ENCODE assay signal across 8 mouse cellular contexts in genomic region chr15:79747998-79748397, GRCm38 (mm10). TPM values are rescaled to one million over a fixed set of nuclear protein-coding genes. Genes with fewer than 3 reads are reported as not detected.
DNase-seq lines count a peak whose midpoint lies in the region; ATAC-seq and TF ChIP-seq lines count a peak whose summit lies in the region.

No protein-coding gene starts in this region.

- TF ChIP-seq CTCF in kidney, postnatal 0 days (IDR thresholded peaks at IDR 0.05; ENCODE audit: low read depth) = peak; percentile 69
- TF ChIP-seq CTCF in G1E (IDR thresholded peaks at IDR 0.05; ENCODE audit: low read depth, low read length) = peak; percentile 54

- ATAC-seq in kidney, postnatal 0 days (replicated peaks; ENCODE audit: low FRiP score, low read depth) = no peak; the same call in 1 of the 2 replicates
- no peak for ATAC-seq in kidney, embryonic 14.5 days (ENCODE audit: low FRiP score, low TSS enrichment)
- no peak for ATAC-seq in G1E (ENCODE audit: extremely low read depth, insufficient number of reproducible peaks, low FRiP score, poor library complexity, severe bottlenecking)
- no peak for ATAC-seq in embryonic facial prominence, embryonic 11.5 days (replicated peaks; ENCODE audit: insufficient number of reproducible peaks, low FRiP score, low TSS enrichment, low read depth)

- H3K36me3 ChIP-seq in kidney, postnatal 0 days (ENCODE audit: insufficient read depth, low read length) = no peaks in the 10 kb centered on the region
- H3K36me3 ChIP-seq in kidney, embryonic 14.5 days (ENCODE audit: control insufficient read depth, insufficient read depth, low read length) = no peaks in the 10 kb centered on the region
- no peaks in the 10 kb centered on the region for H3K36me3 ChIP-seq in G1E (replicated peaks)
- no peaks in the 10 kb centered on the region for H3K36me3 ChIP-seq in embryonic facial prominence, embryonic 11.5 days (replicated peaks; ENCODE audit: control insufficient read depth, insufficient read depth, low read depth, low read length)

- H3K4me2 ChIP-seq in kidney, postnatal 0 days (ENCODE audit: low read length) = no peak overlapping the region
- no peak overlapping the region for H3K4me2 ChIP-seq in kidney, embryonic 14.5 days (replicated peaks; ENCODE audit: low read depth, low read length)
- H3K4me2 ChIP-seq in embryonic facial prominence, embryonic 11.5 days (ENCODE audit: low read depth, low read length) = no peak overlapping the region

- no peak overlapping the region for H3K27ac ChIP-seq in kidney, postnatal 0 days
- no peak overlapping the region for H3K27ac ChIP-seq in kidney, embryonic 14.5 days (ENCODE audit: low read depth, low read length)
- H3K27ac ChIP-seq in embryonic facial prominence, embryonic 11.5 days (replicated peaks; ENCODE audit: low read depth, low read length) = no peak overlapping the region

- no peaks in the 10 kb centered on the region for H3K9me3 ChIP-seq in kidney, postnatal 0 days (replicated peaks; ENCODE audit: low read length)
- H3K9me3 ChIP-seq in kidney, embryonic 14.5 days (ENCODE audit: control insufficient read depth, low read length) = no peaks in the 10 kb centered on the region
- no peaks in the 10 kb centered on the region for H3K9me3 ChIP-seq in G1E (replicated peaks)
- no peaks in the 10 kb centered on the region for H3K9me3 ChIP-seq in embryonic facial prominence, embryonic 11.5 days (replicated peaks; ENCODE audit: control insufficient read depth, low read length)

- H3K4me1 ChIP-seq in kidney, postnatal 0 days (replicated peaks; ENCODE audit: insufficient read depth, low read length) = no peaks in the 10 kb centered on the region
- H3K4me1 ChIP-seq in kidney, embryonic 14.5 days (ENCODE audit: control insufficient read depth, insufficient read depth, low read length) = 0 out of 2 replicates have a peak, but pooled peaks cover 3% of the 10 kb centered on the region
- peaks cover 9% of the 10 kb centered on the region for H3K4me1 ChIP-seq in G1E (ENCODE audit: insufficient read depth, low read depth, low read length)
- H3K4me1 ChIP-seq in embryonic facial prominence, embryonic 11.5 days (ENCODE audit: control insufficient read depth, insufficient read depth, low read length) = no peaks in the 10 kb centered on the region

- intact Hi-C loops in gastrocnemius, postnatal 14 days (cut with DNase I; ENCODE audit: low total_unique reads) = no loop called here

- 71% methylated on average over 11 of the region's 11 CpGs for WGBS in kidney, postnatal 0 days
- 62% methylated on average over 11 of the region's 11 CpGs for WGBS in kidney, embryonic 14.5 days
- 50% methylated on average over 11 of the region's 11 CpGs for WGBS in embryonic facial prominence, embryonic 11.5 days

- H3K27me3 ChIP-seq in kidney, postnatal 0 days (ENCODE audit: insufficient read depth, low read length) = no peaks in the 10 kb centered on the region
- no peaks in the 10 kb centered on the region for H3K27me3 ChIP-seq in kidney, embryonic 14.5 days (ENCODE audit: control insufficient read depth, insufficient read depth, low read length)
- peaks cover 41% of the 10 kb centered on the region for H3K27me3 ChIP-seq in G1E (ENCODE audit: insufficient read depth, low read length)
- H3K27me3 ChIP-seq in embryonic facial prominence, embryonic 11.5 days (ENCODE audit: control insufficient read depth, insufficient read depth, low read length) = no peaks in the 10 kb centered on the region

- H3K9ac ChIP-seq in kidney, postnatal 0 days (ENCODE audit: low read depth, low read length) = no peak overlapping the region
- no peak overlapping the region for H3K9ac ChIP-seq in kidney, embryonic 14.5 days (ENCODE audit: low read depth, low read length)
- H3K9ac ChIP-seq in embryonic facial prominence, embryonic 11.5 days (replicated peaks; ENCODE audit: low read length) = no peak overlapping the region

- DNase-seq in kidney, postnatal 0 days (ENCODE audit: low spot score) = peak; percentile 50
- DNase-seq in G1E (ENCODE audit: low spot score) = no peak
- peak; percentile 58 for DNase-seq in embryonic facial prominence, embryonic 11.5 days (ENCODE audit: low spot score)
- DNase-seq in mesoderm, embryonic 11.5 days (ENCODE audit: low read depth, low spot score) = peak; percentile 61
- no peak for DNase-seq in layer of hippocampus, postnatal 36 days
- DNase-seq in layer of hippocampus, adult 11-12 months (ENCODE audit: low spot score) = no peak
- no peak for DNase-seq in gastrocnemius, postnatal 14 days

- no peak overlapping the region for H3K4me3 ChIP-seq in kidney, postnatal 0 days (replicated peaks; ENCODE audit: low read depth, low read length)
- no peak overlapping the region for H3K4me3 ChIP-seq in kidney, embryonic 14.5 days (ENCODE audit: low read length)
- H3K4me3 ChIP-seq in G1E (ENCODE audit: low read depth, low read length) = no peak overlapping the region
- no peak overlapping the region for H3K4me3 ChIP-seq in embryonic facial prominence, embryonic 11.5 days (ENCODE audit: low read depth, low read length)

RNA-seq across cellular contexts. Expression of gene Sun2, which starts 5.7 kb away (rescaled TPM):
- 3.5 and 4.0 TPM in 2 replicates for polyA plus RNA-seq in kidney, postnatal 0 days (2015; fragmentation: Nextera tagmentation; extraction: Ambion mirVana)
- polyA plus RNA-seq in kidney, embryonic 14.5 days (2014; fragmentation: Nextera tagmentation; extraction: Ambion mirVana) = 5.1 and 6.9 TPM in 2 replicates
- total RNA-seq in G1E (2014; fragmentation: Nextera tagmentation) (16.2 and 33.3 TPM in 2 replicates), G1E (2017) (24.2 and 24.4 TPM in 2 replicates)
- 30.1 and 32.3 TPM in 2 replicates for polyA plus RNA-seq in G1E (2012)
- polyA plus RNA-seq in embryonic facial prominence, embryonic 11.5 days (2014; fragmentation: Nextera tagmentation; extraction: Ambion mirVana) = 3.1 and 4.4 TPM in 2 replicates
- 10 to 100 TPM; 25.3 to 31.9 TPM for total RNA-seq in layer of hippocampus, postnatal 36 days (2021)
- 10 to 100 TPM; 62.3 to 81.4 TPM for total RNA-seq in gastrocnemius, postnatal 14 days (2021)

RNA-seq across cellular contexts. Expression of gene Dnal4, which starts 29.7 kb away (rescaled TPM):
- 59.3 and 61.8 TPM in 2 replicates for polyA plus RNA-seq in kidney, postnatal 0 days (2015; fragmentation: Nextera tagmentation; extraction: Ambion mirVana)
- 60.1 and 61.6 TPM in 2 replicates for polyA plus RNA-seq in kidney, embryonic 14.5 days (2014; fragmentation: Nextera tagmentation; extraction: Ambion mirVana)
- 15.2 and 19.5 TPM in 2 replicates for total RNA-seq in G1E (2014; fragmentation: Nextera tagmentation)
- total RNA-seq in G1E (2017) = 13.1 and 13.9 TPM in 2 replicates
- 25.7 and 29.7 TPM in 2 replicates for polyA plus RNA-seq in G1E (2012)
- polyA plus RNA-seq in embryonic facial prominence, embryonic 11.5 days (2014; fragmentation: Nextera tagmentation; extraction: Ambion mirVana) = 61.6 and 64.2 TPM in 2 replicates
- total RNA-seq in layer of hippocampus, postnatal 36 days (2021) = 10 to 100 TPM; 52.4 to 53.3 TPM
- total RNA-seq in gastrocnemius, postnatal 14 days (2021) = 1 to 10 TPM; 7.4 to 7.6 TPM

RNA-seq across cellular contexts. Expression of gene Nptxr, which starts 56.6 kb away (rescaled TPM):
- polyA plus RNA-seq in kidney, postnatal 0 days (2015; fragmentation: Nextera tagmentation; extraction: Ambion mirVana) = 1.1 and 1.4 TPM in 2 replicates
- polyA plus RNA-seq in kidney, embryonic 14.5 days (2014; fragmentation: Nextera tagmentation; extraction: Ambion mirVana) = 0.50 and 1.8 TPM in 2 replicates
- total RNA-seq in G1E (2014; fragmentation: Nextera tagmentation) (not detected in 2 replicates), G1E (2017) (under 0.01 and 0.05 TPM in 2 replicates)
- polyA plus RNA-seq in G1E (2012) = 0.01 and 0.03 TPM in 2 replicates
- polyA plus RNA-seq in embryonic facial prominence, embryonic 11.5 days (2014; fragmentation: Nextera tagmentation; extraction: Ambion mirVana) = 0.77 and 1.1 TPM in 2 replicates
- 100 to 1,000 TPM; 729 to 800 TPM for total RNA-seq in layer of hippocampus, postnatal 36 days (2021)
- total RNA-seq in gastrocnemius, postnatal 14 days (2021) = 1 to 10 TPM; 1.9 to 2.6 TPM

RNA-seq across cellular contexts. Expression of gene Gtpbp1, which starts 57.4 kb away (rescaled TPM):
- 24.3 and 26.9 TPM in 2 replicates for polyA plus RNA-seq in kidney, postnatal 0 days (2015; fragmentation: Nextera tagmentation; extraction: Ambion mirVana)
- 20.3 and 31.6 TPM in 2 replicates for polyA plus RNA-seq in kidney, embryonic 14.5 days (2014; fragmentation: Nextera tagmentation; extraction: Ambion mirVana)
- total RNA-seq in G1E (2014; fragmentation: Nextera tagmentation) (63.7 and 74.7 TPM in 2 replicates), G1E (2017) (54.8 and 58.6 TPM in 2 replicates)
- 108 and 116 TPM in 2 replicates for polyA plus RNA-seq in G1E (2012)
- polyA plus RNA-seq in embryonic facial prominence, embryonic 11.5 days (2014; fragmentation: Nextera tagmentation; extraction: Ambion mirVana) = 29.2 and 31.6 TPM in 2 replicates
- 10 to 100 TPM; 48.6 to 51.6 TPM for total RNA-seq in layer of hippocampus, postnatal 36 days (2021)
- 10 to 100 TPM; 17.7 to 18.0 TPM for total RNA-seq in gastrocnemius, postnatal 14 days (2021)

Comparison
In these comparisons a context has a peak if more than half of its experiments do, and no peak if none do; other contexts are left out.
1. DNase-seq: peak in kidney, postnatal 0 days (single experiment), embryonic facial prominence, embryonic 11.5 days (single experiment) and mesoderm, embryonic 11.5 days (single experiment); none in G1E (single experiment), layer of hippocampus, postnatal 36 days (0 of 2), layer of hippocampus, adult 11-12 months (single experiment) and gastrocnemius, postnatal 14 days (single experiment).